Mouse (Mus musculus) megakaryocyte-erythroid progenitor cell, adult 5-6 weeks (primary cell): ENCODE measurements around the gene Umad1. TPM values are rescaled to one million over a fixed set of nuclear protein-coding genes. Genes with fewer than 3 reads are reported as not detected.

Experiments
- ATAC-seq: replicated peaks from 2 replicates; pipeline ENCODE4 v1.8.0; 2016; ENCODE audit warnings: mild to moderate bottlenecking, inconsistent platforms; ENCODE audit not compliant: severe bottlenecking, poor library complexity, low FRiP score, low TSS enrichment
- total RNA-seq, 2 experiments: library from RNA; stranded (forward) in 1 of 2; stranded (reverse) in 1 of 2; fragments of 200-1000, 215-1000 nt in 1 of 2; fragments of >200 nt in 1 of 2; fragmentation: Nextera tagmentation in 1 of 2; gene quantifications; 2 replicates each; pipeline ENCODE4 v1.2.3; 2014 to 2017

The Umad1 gene
- total RNA-seq, 2 experiments from 2014 or later: 3.9 to 28.3 TPM

DNA sequence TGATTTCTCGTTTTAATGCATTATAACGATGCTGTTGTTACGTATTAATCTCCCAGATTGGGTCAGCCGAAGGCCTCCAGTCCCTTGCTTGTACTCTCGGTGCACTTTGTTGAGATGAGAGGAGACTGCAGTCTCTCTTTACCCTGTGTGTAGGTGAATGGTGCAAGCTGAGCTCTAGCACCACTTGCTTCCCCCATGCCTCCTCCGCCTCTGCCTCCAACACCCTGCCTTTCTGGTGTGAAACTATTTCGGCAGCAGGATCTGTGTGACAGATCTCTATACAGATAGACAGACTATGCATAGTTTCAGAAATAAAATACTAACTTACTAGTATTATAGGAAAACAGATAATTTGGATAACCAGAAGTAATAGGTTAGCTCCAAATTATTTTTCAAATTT lies 101.7 kb downstream of the Umad1 start:
- ATAC-seq: no peak

DNA sequence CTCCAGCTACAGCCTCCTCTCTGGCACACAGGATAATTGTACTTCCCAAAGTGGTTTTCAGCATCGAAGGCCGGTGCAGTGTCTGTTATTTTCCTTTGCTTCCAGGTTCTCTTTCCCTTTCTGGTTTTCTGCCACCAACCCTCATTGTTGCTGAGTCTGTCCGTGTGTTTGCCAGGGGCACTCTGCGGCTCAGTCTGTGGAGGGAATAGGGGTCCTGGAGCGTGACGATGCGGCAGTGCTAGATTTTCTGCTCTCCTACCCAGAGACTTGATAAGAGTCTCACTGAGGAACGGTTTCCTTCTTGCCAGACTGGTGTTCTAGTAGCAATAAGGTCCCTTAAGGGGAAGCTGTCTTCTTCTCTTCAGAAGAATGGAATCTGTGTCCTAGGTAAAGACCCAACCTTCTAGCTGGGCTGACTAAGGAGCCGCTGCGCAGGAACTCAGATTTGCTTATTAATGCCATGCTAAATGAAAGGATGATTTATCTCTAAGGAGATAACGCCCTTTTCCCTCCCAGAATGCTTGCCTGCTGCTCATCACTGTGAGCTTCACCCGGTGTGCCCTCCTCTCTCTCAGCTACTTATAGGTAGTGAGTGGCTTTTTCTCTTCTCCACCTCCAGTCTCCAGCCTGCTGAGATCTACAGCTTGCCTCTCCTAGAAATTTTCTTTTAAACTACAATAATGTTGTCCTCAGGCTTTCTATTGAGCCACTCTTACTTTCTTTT lies 105.1 kb downstream of the Umad1 start:
- ATAC-seq: no peak

DNA sequence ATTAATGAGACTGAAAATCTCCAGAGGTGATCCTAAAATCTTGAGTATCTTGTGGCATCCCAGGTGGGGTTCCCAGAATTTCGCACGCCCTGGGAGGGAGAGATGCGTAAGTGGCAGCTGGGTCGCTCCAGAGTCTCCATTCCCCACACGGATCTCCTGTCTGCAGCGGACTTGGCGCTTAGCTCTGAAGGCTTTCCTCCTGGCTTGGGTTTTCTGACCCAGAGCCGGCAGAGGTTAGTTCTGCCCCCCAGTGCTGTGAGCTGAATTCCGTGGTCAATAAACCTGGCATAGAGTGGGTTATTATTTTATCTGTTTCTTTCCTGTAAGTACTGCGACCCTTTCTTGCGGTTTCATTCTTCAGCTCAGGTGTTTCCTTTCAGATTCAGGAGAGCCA lies 105.7 kb downstream of the Umad1 start:
- ATAC-seq: no peak

GRCm38 (mm10) chr6:8367675-8368074 lies 108.6 kb downstream of the Umad1 start:
- ATAC-seq: no peak

DNA sequence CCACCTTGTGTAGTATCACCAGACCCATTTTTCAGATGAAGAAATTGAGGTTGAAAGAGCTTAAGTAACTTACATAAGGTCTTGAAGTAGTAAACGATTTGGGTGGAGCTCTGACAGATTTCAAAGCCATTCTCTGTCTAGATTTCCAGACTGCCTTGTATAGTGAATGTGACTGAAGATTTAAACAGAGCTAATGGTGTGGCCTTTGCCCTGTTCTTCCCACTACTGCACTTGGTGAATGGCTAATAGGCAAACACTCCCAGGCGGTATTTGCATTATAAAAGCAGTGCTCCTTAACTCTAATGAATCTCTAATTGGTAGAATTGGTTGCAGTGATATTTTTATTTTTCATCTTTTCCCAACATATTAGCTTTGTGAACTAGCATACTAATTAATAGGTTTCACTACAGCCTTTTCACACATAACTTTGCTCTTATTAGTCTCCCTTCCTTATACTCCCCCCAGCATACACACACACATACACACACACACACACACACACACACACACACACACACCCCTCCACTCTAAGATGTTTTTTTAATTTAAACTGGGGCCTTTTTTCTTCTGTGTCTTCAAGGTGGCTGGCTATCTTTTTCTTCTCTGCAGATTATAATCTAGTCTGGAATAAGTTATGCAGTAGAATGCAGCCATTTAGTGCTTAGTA lies 109.2 kb downstream of the Umad1 start:
- ATAC-seq: no peak

- no peak for ATAC-seq
Observed at GRCm38 (mm10) chr6:8370624-8371023, 111.5 kb downstream of the Umad1 start.

DNA sequence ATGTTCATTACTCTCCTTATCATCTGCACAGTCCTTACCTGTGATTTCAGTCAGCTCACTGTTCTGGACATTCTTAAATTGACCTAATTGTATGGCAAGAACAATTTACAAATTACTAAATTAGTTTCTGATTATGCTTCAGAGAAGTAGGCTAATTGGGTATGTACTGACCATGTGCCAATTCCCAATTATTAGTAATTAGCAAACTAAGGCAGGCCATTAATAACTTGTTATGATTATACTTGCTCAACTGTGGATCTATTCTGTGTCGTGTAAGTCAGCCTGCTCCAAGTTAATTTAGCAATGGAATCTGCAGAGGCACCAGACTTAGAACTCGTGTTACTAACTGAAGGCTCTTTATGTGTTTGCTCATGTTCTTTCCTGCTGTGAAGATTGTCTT lies 114.0 kb downstream of the Umad1 start:
- ATAC-seq: no peak

DNA sequence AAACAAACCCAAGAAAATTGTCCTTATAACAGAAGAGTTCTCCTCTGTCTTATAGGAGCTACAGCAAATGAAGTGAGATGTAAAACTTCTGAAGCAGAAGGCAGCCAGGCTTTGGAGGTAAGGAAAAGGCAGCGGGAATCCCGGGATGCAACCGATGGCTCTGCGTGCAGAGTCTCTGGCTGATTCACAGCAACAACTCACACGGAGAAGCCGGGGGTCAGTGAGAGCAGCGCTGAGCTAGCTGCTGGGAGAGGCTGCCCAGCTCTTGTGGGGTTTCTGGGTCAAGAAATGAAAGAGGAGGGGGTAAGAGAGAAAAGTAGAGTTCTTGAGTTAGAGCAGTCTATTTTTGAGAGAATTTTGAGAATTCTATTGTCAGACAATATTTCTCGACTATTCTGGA lies 114.8 kb downstream of the Umad1 start:
- no peak for ATAC-seq

GRCm38 (mm10) chr6:8374290-8374689 lies 115.2 kb downstream of the Umad1 start:
- no peak for ATAC-seq

- no peak for ATAC-seq
Observed at GRCm38 (mm10) chr6:8374712-8375111, 115.6 kb downstream of the Umad1 start.

DNA sequence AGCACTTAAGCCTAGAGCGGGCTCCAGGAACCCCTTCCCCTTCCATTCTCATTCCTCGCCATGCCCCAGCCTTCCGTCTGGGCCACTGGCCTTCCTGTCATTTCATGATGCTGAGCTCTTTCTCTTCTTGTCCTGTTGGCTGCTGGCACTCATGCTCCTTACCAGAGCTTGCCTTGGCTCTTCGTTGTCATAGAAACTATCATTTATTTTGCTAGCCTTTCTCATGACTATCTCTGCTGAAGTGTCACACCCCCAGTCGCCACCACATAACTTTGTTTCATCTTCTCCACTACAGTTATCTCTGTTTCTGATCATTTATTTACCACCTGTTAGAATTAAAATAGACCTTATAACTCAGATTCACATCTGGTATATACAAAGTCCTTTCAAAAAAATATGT lies 117.3 kb downstream of the Umad1 start:
- ATAC-seq: peak; percentile 63; the same call in 1 of the 2 replicates

DNA sequence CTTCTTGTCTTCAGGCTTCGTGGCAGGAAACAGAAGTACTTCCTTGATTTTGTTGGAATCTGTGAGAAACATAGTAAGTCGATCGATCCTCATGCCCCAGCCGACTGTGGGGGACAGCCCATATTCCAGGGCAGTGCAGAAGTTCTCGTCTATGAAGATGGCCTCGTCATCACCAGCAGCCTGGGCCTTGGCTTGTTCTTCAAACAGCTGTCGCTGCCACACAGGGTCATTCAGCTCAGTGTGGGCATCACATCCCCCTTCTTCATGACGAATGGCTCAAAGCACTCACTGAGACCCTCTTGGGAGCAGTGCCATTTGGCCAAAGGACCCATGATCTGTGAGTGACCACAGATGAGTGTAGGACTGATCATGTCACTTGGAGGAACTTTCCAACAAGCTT lies 118.6 kb downstream of the Umad1 start:
- ATAC-seq: no peak

- ATAC-seq: no peak
Observed at GRCm38 (mm10) chr6:8389307-8389706, 130.2 kb downstream of the Umad1 start.

DNA sequence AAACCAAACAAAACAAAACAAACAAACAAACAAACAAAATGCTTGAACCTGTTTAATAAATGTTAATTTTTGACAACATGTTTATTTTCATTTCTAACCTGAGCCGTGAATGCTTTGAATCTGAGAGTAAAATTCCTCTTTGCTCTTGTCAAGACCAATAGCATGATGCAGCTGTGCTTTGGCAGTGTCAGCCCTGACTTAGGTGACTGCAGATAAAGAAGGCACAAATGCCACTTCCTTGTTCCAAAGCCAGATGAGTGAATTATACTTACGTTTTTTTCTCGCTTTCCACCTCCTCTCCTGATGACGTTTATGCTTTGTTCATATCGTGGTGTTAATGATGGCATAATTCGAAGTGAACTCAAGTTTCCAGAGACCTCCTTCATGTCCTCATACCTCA lies 131.2 kb downstream of the Umad1 start:
- ATAC-seq: no peak

- no peak for ATAC-seq
Observed at GRCm38 (mm10) chr6:8390935-8391334, 131.8 kb downstream of the Umad1 start.

GRCm38 (mm10) chr6:8393029-8393428 lies 133.9 kb downstream of the Umad1 start:
- peak; percentile 86 for ATAC-seq

DNA sequence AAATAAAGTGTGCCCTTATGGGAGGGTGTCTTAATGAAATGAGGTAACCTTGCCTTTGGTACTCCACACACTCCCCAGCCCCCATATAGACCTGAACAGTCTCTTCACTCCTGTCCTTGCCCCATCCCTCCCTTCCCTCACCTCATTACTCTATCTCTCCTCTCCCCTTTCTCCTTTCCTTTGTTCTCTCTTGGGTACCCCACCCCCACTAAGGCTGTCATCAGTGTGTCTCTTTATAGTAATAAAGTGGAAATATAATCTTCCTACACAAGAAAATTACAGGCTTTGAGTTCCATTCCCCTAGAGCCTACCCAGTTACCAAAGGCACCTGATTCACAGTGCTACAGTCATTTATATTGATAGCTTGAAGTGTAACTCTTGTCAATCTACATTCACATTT lies 135.0 kb downstream of the Umad1 start:
- no peak for ATAC-seq

- no peak for ATAC-seq
Observed at GRCm38 (mm10) chr6:8395061-8395460, 136.0 kb downstream of the Umad1 start.

DNA sequence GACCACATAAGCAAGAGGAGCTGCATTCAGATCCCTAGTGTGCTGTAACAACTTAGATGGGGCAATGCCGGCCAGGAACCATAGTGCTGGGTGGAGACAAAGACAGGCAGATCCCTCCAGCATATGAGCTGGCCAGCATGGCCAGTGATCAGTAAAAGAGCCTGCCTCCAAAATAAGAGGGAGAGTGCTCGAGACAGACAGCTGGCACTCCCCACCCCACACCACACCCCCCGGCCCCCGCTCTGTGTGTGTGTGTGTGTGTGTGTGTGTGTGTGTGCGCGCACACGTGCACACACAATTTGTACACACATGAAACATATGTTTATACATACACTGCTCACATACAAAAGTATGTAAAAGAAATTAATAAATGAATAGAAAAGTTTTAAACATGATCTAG lies 138.2 kb downstream of the Umad1 start:
- no peak for ATAC-seq

GRCm38 (mm10) chr6:8399710-8400109 lies 140.6 kb downstream of the Umad1 start:
- ATAC-seq: no peak

DNA sequence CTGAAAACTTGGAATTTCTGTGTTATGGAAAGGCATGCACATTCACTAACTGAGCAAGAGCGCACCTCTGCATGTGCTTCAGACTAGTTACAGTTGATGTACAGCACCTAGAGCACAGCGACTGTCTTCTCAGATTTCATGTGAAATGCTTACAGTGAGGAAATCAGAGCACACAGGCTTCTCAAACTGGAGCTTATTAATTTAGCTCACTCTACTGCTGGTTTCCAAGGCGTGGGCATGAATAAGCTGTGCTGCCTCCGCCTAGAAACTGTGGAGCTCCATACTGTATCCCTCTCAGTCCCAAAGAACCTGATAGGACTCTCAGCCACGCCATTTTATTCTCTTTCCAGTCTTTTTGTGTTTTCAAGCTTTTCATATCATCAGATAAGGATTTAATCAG lies 144.0 kb downstream of the Umad1 start:
- ATAC-seq: no peak
